Mouse (Mus musculus) embryo, embryonic 11.5 days (tissue): ENCODE measurements around the gene Prph2.
A peak's percentile ranks its signal among the peaks of the same experiment; 100 is the strongest.

Experiments used
- DNase-seq: peaks from one replicate; pipeline ENCODE4 v3.0.0-alpha.2; 2012; ENCODE audit warnings: low read depth, low spot score

The Prph2 gene

GRCm38 (mm10) chr17:46910186-46910585 lies at the start of gene Prph2:
Gene Prph2 (plus strand): TSS chr17:46910459.
- no peak for DNase-seq

GRCm38 (mm10) chr17:46864566-46865195 lies 45.6 kb upstream of the Prph2 start:
- DNase-seq: no peak

- no peak for DNase-seq
Observed at GRCm38 (mm10) chr17:46866836-46867235, 43.4 kb upstream of the Prph2 start.

GRCm38 (mm10) chr17:46870204-46870798 lies 40.0 kb upstream of the Prph2 start:
- no peak for DNase-seq

GRCm38 (mm10) chr17:46870913-46871312 lies 39.3 kb upstream of the Prph2 start:
- no peak for DNase-seq

GRCm38 (mm10) chr17:46872806-46873205 lies 37.5 kb upstream of the Prph2 start:
- DNase-seq: no peak

GRCm38 (mm10) chr17:46874133-46874532 lies 36.1 kb upstream of the Prph2 start:
- no peak for DNase-seq

GRCm38 (mm10) chr17:46875626-46876025 lies 34.6 kb upstream of the Prph2 start:
- DNase-seq: no peak

GRCm38 (mm10) chr17:46876371-46876950 lies 33.8 kb upstream of the Prph2 start:
- DNase-seq: no peak

GRCm38 (mm10) chr17:46877061-46877460 lies 33.2 kb upstream of the Prph2 start:
- no peak for DNase-seq

- no peak for DNase-seq
Observed at GRCm38 (mm10) chr17:46879841-46880311, 30.4 kb upstream of the Prph2 start.

- no peak for DNase-seq
Observed at GRCm38 (mm10) chr17:46880322-46880721, 29.9 kb upstream of the Prph2 start.

- no peak for DNase-seq
Observed at GRCm38 (mm10) chr17:46881728-46882127, 28.5 kb upstream of the Prph2 start.

GRCm38 (mm10) chr17:46883107-46883506 lies 27.2 kb upstream of the Prph2 start:
- DNase-seq: no peak

- no peak for DNase-seq
Observed at GRCm38 (mm10) chr17:46884766-46885165, 25.5 kb upstream of the Prph2 start.

GRCm38 (mm10) chr17:46885218-46885909 lies 24.9 kb upstream of the Prph2 start:
- DNase-seq: no peak

GRCm38 (mm10) chr17:46885910-46886643 lies 24.2 kb upstream of the Prph2 start:
- DNase-seq: no peak

- DNase-seq: peak; percentile 46
Observed at GRCm38 (mm10) chr17:46888511-46889212, 21.6 kb upstream of the Prph2 start.

GRCm38 (mm10) chr17:46889450-46890084 lies 20.7 kb upstream of the Prph2 start:
- peak; percentile 61 for DNase-seq

GRCm38 (mm10) chr17:46890116-46890815 lies 20.0 kb upstream of the Prph2 start, which contains the start of gene Tbcc:
Gene Tbcc (plus strand): TSS chr17:46890684.
- DNase-seq: peak; percentile 98
